Mouse (Mus musculus) E14TG2a.4 (cell line): ENCODE results near the gene Antxr1.

Experiments used
- CTCF ChIP-seq: conservative IDR thresholded peaks from 2 replicates; pipeline ENCODE4 v1.5.1; 2014; ENCODE audit warnings: low read length
- NANOG ChIP-seq: IDR thresholded peaks from 2 replicates; pipeline ENCODE4 v1.6.1; 2014; ENCODE audit warnings: borderline replicate concordance, low read length, mixed read lengths

DNA sequence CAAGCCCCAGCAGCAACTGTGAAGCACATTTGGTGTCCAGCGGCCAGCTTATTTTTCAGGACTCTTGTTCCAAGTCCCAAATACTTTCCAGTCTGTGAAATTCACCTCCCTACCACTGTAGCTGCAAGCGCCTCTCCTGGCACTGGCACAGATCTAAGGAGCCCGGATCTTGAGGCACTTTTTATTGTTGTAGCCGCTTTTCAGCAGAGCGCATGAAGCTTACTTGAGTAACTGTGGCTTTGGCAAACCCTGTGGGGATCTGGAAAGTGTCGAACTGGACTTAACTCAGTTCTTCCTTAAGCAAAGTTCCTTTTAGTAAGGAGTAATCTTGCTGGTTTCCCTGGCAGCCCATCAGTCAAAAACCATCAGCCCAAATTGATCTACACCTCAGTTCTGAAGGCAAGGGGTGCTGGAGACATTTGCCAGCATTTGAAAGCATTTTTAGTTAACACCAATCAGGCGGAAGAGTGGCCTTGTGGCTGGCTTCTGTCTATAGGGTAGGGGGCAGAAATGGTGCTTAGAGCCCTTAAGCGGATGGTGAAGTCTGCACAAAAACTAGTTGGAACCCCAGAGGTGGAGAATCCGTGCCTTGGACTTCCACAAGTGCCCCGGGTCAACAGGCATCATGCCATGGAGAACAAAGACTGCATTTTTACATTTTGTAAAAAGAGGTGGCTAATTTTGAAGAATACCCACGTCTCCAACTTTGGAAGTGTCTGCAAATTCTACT, 1.1 kb downstream of the Antxr1 start:
- TF ChIP-seq CTCF: no peak
- TF ChIP-seq NANOG: no peak
